Mouse (Mus musculus) pancreas, adult 10 weeks (tissue): Measurements from ENCODE around the gene Slco1a1. TPM values are rescaled to one million over a fixed set of nuclear protein-coding genes. Genes with fewer than 3 reads are reported as not detected.

Experiments used
- polyA plus RNA-seq: library from polyadenylated mRNA; stranded (reverse); fragments of 350-450 nt; fragmentation: Illumina TruSeq; extraction: RNeasy Lipid Tissue Mini Kit (QIAGEN cat#74804); gene quantifications from one replicate; pipeline ENCODE4 v1.2.3, GENCODE M21; 2015; ENCODE audit warnings: low read depth, low replicate concordance; ENCODE audit not compliant: insufficient read depth

Gene Slco1a1
- not detected for polyA plus RNA-seq

DNA sequence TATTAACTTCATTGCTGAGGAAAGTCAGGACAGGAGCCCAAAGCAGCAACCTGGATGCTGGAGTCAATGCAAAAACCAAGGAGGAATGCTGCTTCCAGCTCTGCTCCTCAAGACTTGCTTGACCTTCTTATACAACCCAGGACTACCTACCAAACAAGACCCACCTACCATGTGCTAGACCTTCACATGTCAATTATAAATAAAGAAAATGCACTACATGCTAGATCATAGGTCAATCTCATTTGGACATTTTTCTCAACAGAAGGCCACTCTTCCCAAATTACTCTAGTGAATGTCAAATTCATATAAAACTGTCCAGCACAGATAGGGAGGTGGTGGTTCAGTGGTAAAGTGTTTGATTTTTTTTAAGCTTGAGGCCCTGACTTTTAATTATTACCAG is at the start of gene Slco1a1:
TSS of gene Slco1a1 (minus strand) at position 101 of the 400 bp plus-strand sequence.

Other genes with a start within 250 kb of the Slco1a1 start
- not detected for gene Gm5724, start 173.2 kb downstream of the Slco1a1 start, polyA plus RNA-seq
- 0.20 TPM for gene Slco1a4, start 90.8 kb downstream of the Slco1a1 start, polyA plus RNA-seq
- gene Gm6614, start 64.5 kb upstream of the Slco1a1 start, polyA plus RNA-seq: not detected